Mouse (Mus musculus) CH12.LX (cell line): ENCODE results near the gene Tmod1. TPM values are rescaled to one million over a fixed set of nuclear protein-coding genes. Genes with fewer than 3 reads are reported as not detected.

Experiments
- DNase-seq: peaks from one replicate; pipeline ENCODE4 v3.0.0-alpha.2; 2013; ENCODE audit errors: extremely low read depth
- H3K27ac ChIP-seq: 2 replicates; pipeline ENCODE4 v1.5.1; 2012; ENCODE audit warnings: low read depth, mild to moderate bottlenecking, control low read depth, moderate library complexity; ENCODE audit not compliant: insufficient read depth
- H3K27me3 ChIP-seq: replicated peaks from 2 replicates; pipeline ENCODE3; 2012; ENCODE audit warnings: inconsistent platforms
- H3K36me3 ChIP-seq, 2 experiments: replicated peaks in 1 of 2; 2 replicates each; pipeline versions ENCODE3 to v1.6.1; 2012; ENCODE audit warnings: inconsistent platforms in 1 of 2, low read length in 1 of 2, mild to moderate bottlenecking in 1 of 2, mixed read lengths in 1 of 2, moderate library complexity in 1 of 2; ENCODE audit not compliant: control insufficient read depth in 1 of 2, insufficient read depth in 1 of 2
- H3K4me1 ChIP-seq, 2 experiments: 2 replicates each; pipeline ENCODE4 v1.6.1; 2012; ENCODE audit warnings: inconsistent platforms in 1 of 2, moderate library complexity in 1 of 2; ENCODE audit not compliant: insufficient read depth in 2 of 2, control insufficient read depth in 1 of 2
- H3K4me2 ChIP-seq: 2 replicates; pipeline ENCODE4 v1.6.1; 2012; ENCODE audit warnings: low read depth, mild to moderate bottlenecking, control low read depth; ENCODE audit not compliant: poor library complexity, insufficient read depth, severe bottlenecking
- H3K4me3 ChIP-seq, 3 experiments: fragments of 150-350 bp in 1 of 3; sonication (generic) in 1 of 3; replicated peaks in 1 of 3; 2 replicates each; pipeline versions ENCODE3 to v1.5.1; 2011 to 2012; ENCODE audit warnings: low read depth in 2 of 3, low read length in 2 of 3, mild to moderate bottlenecking in 2 of 3, moderate library complexity in 2 of 3, control low read depth in 1 of 3, improper control_type of control experiment in 1 of 3, inconsistent platforms in 1 of 3, mixed read lengths in 1 of 3; ENCODE audit not compliant: poor library complexity in 1 of 3
- H3K79me2 ChIP-seq: replicated peaks from 2 replicates; pipeline ENCODE4 v1.6.1; 2012; ENCODE audit warnings: mild to moderate bottlenecking, moderate library complexity; ENCODE audit not compliant: control insufficient read depth, poor library complexity, insufficient read depth, severe bottlenecking; ENCODE audit errors: extremely low read depth
- H3K9ac ChIP-seq: 2 replicates; pipeline ENCODE4 v1.6.1; 2012; ENCODE audit warnings: low read depth, mild to moderate bottlenecking, control low read depth, moderate library complexity; ENCODE audit not compliant: insufficient read depth
- H3K9me3 ChIP-seq: replicated peaks from 2 replicates; pipeline ENCODE3; 2012; ENCODE audit warnings: low read length, inconsistent platforms, mixed read lengths
- BHLHE40 ChIP-seq: IDR thresholded peaks from 2 replicates; pipeline ENCODE4 v1.6.1; 2011; ENCODE audit warnings: mild to moderate bottlenecking, low read depth, low read length, improper control_type of control experiment
- CHD1 ChIP-seq: IDR thresholded peaks from 2 replicates; pipeline ENCODE4 v1.6.1; 2012; ENCODE audit warnings: low read depth, low read length, improper control_type of control experiment, inconsistent platforms
- ELF1 ChIP-seq: IDR thresholded peaks from 2 replicates; pipeline ENCODE4 v1.6.1; 2014; ENCODE audit warnings: low read depth, mild to moderate bottlenecking, inconsistent platforms, low read length, improper control_type of control experiment
- GABPA ChIP-seq: IDR thresholded peaks from 2 replicates; pipeline ENCODE4 v1.6.1; 2012; ENCODE audit warnings: low read depth, low read length, improper control_type of control experiment, inconsistent platforms; ENCODE audit not compliant: insufficient replicate concordance
- JUN ChIP-seq: IDR thresholded peaks from 2 replicates; pipeline ENCODE4 v1.6.1; 2011; ENCODE audit warnings: low read depth, mild to moderate bottlenecking, low read length, improper control_type of control experiment, moderate library complexity; ENCODE audit not compliant: insufficient read depth
- JUND ChIP-seq: conservative IDR thresholded peaks from 2 replicates; pipeline ENCODE4 v1.6.1; 2011; ENCODE audit warnings: low read depth, low read length, improper control_type of control experiment
- MAFK ChIP-seq: IDR thresholded peaks from 2 replicates; pipeline ENCODE4 v1.6.1; 2011; ENCODE audit warnings: low read length, improper control_type of control experiment; ENCODE audit not compliant: insufficient replicate concordance
- MAX ChIP-seq: IDR thresholded peaks from 2 replicates; pipeline ENCODE4 v1.6.1; 2011; ENCODE audit warnings: low read length, improper control_type of control experiment
- MEF2A ChIP-seq: IDR thresholded peaks from 2 replicates; pipeline ENCODE4 v1.6.1; 2014; ENCODE audit warnings: low read depth, mild to moderate bottlenecking, inconsistent platforms, low read length, improper control_type of control experiment, borderline replicate concordance
- NRF1 ChIP-seq: IDR thresholded peaks from 2 replicates; pipeline ENCODE4 v1.6.1; 2014; ENCODE audit warnings: low read depth, mild to moderate bottlenecking, inconsistent platforms, low read length, improper control_type of control experiment, moderate library complexity
- PAX5 ChIP-seq: IDR thresholded peaks from 2 replicates; pipeline ENCODE4 v1.6.1; 2012; ENCODE audit warnings: low read length, inconsistent platforms, mixed read lengths
- RAD21 ChIP-seq: IDR thresholded peaks from 2 replicates; pipeline ENCODE4 v1.6.1; 2011; ENCODE audit warnings: low read depth, mild to moderate bottlenecking, low read length, improper control_type of control experiment, moderate library complexity
- SMC3 ChIP-seq: IDR thresholded peaks from 2 replicates; pipeline ENCODE4 v1.6.1; 2011; ENCODE audit warnings: low read depth, low read length, improper control_type of control experiment
- TCF12 ChIP-seq: IDR thresholded peaks from 2 replicates; pipeline ENCODE4 v1.6.1; 2014; ENCODE audit warnings: low read depth, mild to moderate bottlenecking, inconsistent platforms, low read length, improper control_type of control experiment
- ZC3H11A ChIP-seq: IDR thresholded peaks from 2 replicates; pipeline ENCODE4 v1.6.1; 2012; ENCODE audit warnings: low read depth, mild to moderate bottlenecking, inconsistent platforms, low read length, improper control_type of control experiment
- ZKSCAN1 ChIP-seq: IDR thresholded peaks from 2 replicates; pipeline ENCODE4 v1.6.1; 2012; ENCODE audit warnings: low read depth, inconsistent platforms, low read length, improper control_type of control experiment, borderline replicate concordance
- ZMIZ1 ChIP-seq: IDR thresholded peaks from 2 replicates; pipeline ENCODE4 v1.6.1; 2012; ENCODE audit warnings: low read depth, mild to moderate bottlenecking, inconsistent platforms, low read length, improper control_type of control experiment
- dilution Hi-C: fragments of 300-500 bp; cut with MboI; formaldehyde crosslinking; loops from 2 replicates; pipeline ENCODE4 v1.14.3; 2020; ENCODE audit warnings: low sequenced_read_pairs; ENCODE audit not compliant: extremely low pct_unique_long_range_greater_than_20kb, extremely low pct_ligation_motif_present
- in situ Hi-C: fragments of 300-500 bp; cut with MboI; formaldehyde crosslinking; loops from 3 replicates; pipeline ENCODE4 v1.14.3; 2019; ENCODE audit warnings: low sequenced_read_pairs, low pct_ligation_motif_present, low pct_unique_long_range_greater_than_20kb, mixed read lengths
- polyA plus RNA-seq: library from polyadenylated mRNA; unstranded; fragments of >175 nt; gene quantifications from 2 replicates; pipeline ENCODE4 v1.2.1, GENCODE M21; 2012; ENCODE audit warnings: low read depth; ENCODE audit not compliant: insufficient read length
- total RNA-seq, 2 experiments: library from RNA; depleted of rRNA; stranded (reverse); fragments of 300-350 nt in 1 of 2; fragments of >200 nt in 1 of 2; gene quantifications; 2 replicates each; pipeline ENCODE4 v1.2.3; 2012 to 2014

Gene Tmod1
- total and polyA plus RNA-seq, 3 experiments: 0.93 to 3.1 (median 2.5) TPM

DNA sequence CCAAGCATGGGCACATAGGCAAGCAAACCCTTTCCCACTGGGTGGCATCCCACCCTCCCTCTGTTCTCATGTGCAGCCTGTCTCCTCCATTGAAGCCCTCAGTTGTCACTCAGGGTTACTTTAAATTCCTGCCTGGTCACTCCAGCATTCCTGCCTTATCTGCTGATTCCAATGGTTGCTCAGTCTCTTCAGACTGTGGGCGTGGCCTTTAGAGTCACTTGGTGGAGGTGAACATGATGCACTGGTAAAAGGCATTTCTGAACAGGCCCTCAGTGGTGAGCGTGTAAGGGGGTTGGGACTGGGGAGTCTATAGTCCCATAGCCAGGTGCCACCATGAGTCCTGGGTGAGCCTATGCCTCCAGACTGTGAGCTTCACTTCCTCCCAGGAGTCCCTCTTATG is 5.5 kb upstream of the Tmod1 start:
- Histone ChIP-seq H3K9me3 (no peaks in the 10 kb centered on the region), H3K79me2 (no peaks in the 10 kb centered on the region), H3K4me3 (no peak overlapping the region), H3K36me3 (no peaks in the 10 kb centered on the region), H3K4me1 (peaks cover 13 to 21% of the 10 kb centered on the region in 2 experiments)
- DNase-seq: no peak
- TF ChIP-seq SMC3: no peak
- no peak for TF ChIP-seq TCF12
- no peak for TF ChIP-seq ZMIZ1
- TF ChIP-seq, all 38 proteins: peak for 0
- Histone ChIP-seq H3K27ac (no peak overlapping the region), H3K4me2 (no peak overlapping the region), H3K9ac (no peak overlapping the region), H3K27me3 (peaks cover 10% of the 10 kb centered on the region)
- dilution Hi-C loops (no loop called here), in situ Hi-C loops (no loop called here)

DNA sequence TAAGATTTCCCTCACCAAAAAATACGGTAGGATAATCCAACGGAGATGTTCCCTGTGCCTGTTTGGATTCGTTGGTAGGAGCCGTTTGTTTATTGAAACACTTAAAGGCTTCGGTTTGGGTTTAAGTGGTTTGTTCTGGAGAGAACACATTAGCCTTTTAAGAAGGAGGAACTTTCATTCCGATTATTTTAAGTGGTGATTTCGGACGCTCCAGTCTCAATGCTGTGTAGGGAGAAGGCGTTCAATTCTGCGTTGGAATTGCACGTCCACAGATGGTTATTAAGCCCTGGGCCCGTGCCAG is 194 bp upstream of the Tmod1 start:
- H3K4me1 ChIP-seq: peaks cover 22 to 46% of the 10 kb centered on the region in 2 experiments
- no peak for TF ChIP-seq BHLHE40
- TF ChIP-seq PAX5: no peak
- no peak for TF ChIP-seq JUN
- TF ChIP-seq MEF2A: no peak
- no peak for TF ChIP-seq GABPA
- no peak for TF ChIP-seq MAX
- TF ChIP-seq ZC3H11A: no peak
- TF ChIP-seq JUND: no peak
- TF ChIP-seq SMC3: no peak
- no peak for TF ChIP-seq ELF1
- TF ChIP-seq RAD21: no peak
- TF ChIP-seq MAFK: no peak
- dilution Hi-C loops (no loop called here), in situ Hi-C loops (no loop called here)
- no peak overlapping the region for H3K9ac ChIP-seq
- no peak for DNase-seq
- no peaks in the 10 kb centered on the region for H3K9me3 ChIP-seq
- H3K27me3 ChIP-seq: peaks cover 30% of the 10 kb centered on the region
- H3K36me3 ChIP-seq: no peaks in the 10 kb centered on the region
- peak overlapping the region; percentile 76 for H3K4me2 ChIP-seq
- no peak overlapping the region for H3K27ac ChIP-seq
- H3K4me3 ChIP-seq: peak overlapping the region in 2 of 3 experiments; percentile 61 to 66
- H3K79me2 ChIP-seq: no peaks in the 10 kb centered on the region

DNA sequence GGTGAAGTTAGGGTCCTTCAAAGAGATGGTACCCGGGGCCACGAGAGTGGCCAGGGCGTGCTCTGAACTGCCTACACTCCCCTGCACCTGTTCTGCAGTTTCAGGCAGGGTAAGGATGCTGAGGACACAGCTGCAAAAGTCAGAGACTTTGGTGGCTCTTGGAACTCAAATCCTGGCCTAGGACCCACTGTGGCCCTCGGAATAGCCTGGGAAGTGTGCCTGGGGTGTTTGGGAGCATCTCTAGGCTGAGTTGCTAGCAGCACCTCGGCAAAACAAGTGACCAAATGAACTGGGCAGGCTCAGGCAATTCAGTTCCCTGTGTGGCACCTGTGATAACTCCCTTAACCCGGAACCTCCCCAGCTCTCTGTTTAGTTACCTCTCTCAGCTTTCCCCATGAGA is 1.2 kb downstream of the Tmod1 start:
- Histone ChIP-seq H3K36me3 (no peaks in the 10 kb centered on the region), H3K9me3 (no peaks in the 10 kb centered on the region), H3K79me2 (no peaks in the 10 kb centered on the region), H3K27me3 (peaks cover 30% of the 10 kb centered on the region)
- no peak for DNase-seq
- in situ Hi-C loops: no loop called here
- TF ChIP-seq ELF1 (peak; percentile 23; the same call in 1 of the 2 replicates), CHD1 (0 out of 2 replicates have a peak, but pooled peaks have one; percentile 7), GABPA (no peak), NRF1 (no peak), ZKSCAN1 (no peak)
- TF ChIP-seq, all 38 proteins: peak for 2
- H3K27ac ChIP-seq: no peak overlapping the region
- H3K4me1 ChIP-seq: peaks cover 22 to 46% of the 10 kb centered on the region in 2 experiments
- peak overlapping the region; percentile 46 to 66 (median 61) for H3K4me3 ChIP-seq
- dilution Hi-C loops: no loop called here
- H3K4me2 ChIP-seq: peak overlapping the region; percentile 76
- 0 out of 2 replicates have a peak overlapping the region, but pooled peaks have one; percentile 27 for H3K9ac ChIP-seq
